Mouse (Mus musculus) thymus, adult 2 months (tissue): ENCODE measurements around the gene Abr.

Experiments used
- CTCF ChIP-seq: fragments of 200-500 bp; IDR thresholded peaks from 2 replicates; pipeline ENCODE4 v1.5.1; 2012; ENCODE audit warnings: mild to moderate bottlenecking, control low read depth, low read length, moderate library complexity, borderline replicate concordance; ENCODE audit not compliant: control insufficient read depth, poor library complexity, insufficient read depth; ENCODE audit errors: extremely low read depth
- POLR2A ChIP-seq: fragments of 200-500 bp; IDR thresholded peaks from 2 replicates; pipeline ENCODE4 v1.6.1; 2012; ENCODE audit warnings: mild to moderate bottlenecking, low read length, control low read depth, moderate library complexity; ENCODE audit not compliant: control insufficient read depth, poor library complexity, insufficient read depth; ENCODE audit errors: extremely low read depth

- TF ChIP-seq CTCF (no peak), POLR2A (no peak)
Observed at GRCm38 (mm10) chr11:76614246-76614645, 7.9 kb downstream of the Abr start.
